Mouse (Mus musculus): ENCODE results near the gene Ttc6. TPM values are rescaled to one million over a fixed set of nuclear protein-coding genes. Genes with fewer than 3 reads are reported as not detected.

The Ttc6 gene
- polyA plus RNA-seq, 1 experiment from 2014 or later: 0.79 TPM

GRCm38 (mm10) chr12:57547890-57548289 lies 16.0 kb upstream of the Ttc6 start:
- Histone ChIP-seq H3K9ac (no peak overlapping the region), H3K4me1 (peaks cover 8% of the 10 kb centered on the region; the same call in 1 of the 2 replicates), H3K27me3 (peaks cover 90% of the 10 kb centered on the region), H3K4me3 (no peak overlapping the region), H3K9me3 (no peaks in the 10 kb centered on the region), H3K36me3 (no peaks in the 10 kb centered on the region), H3K4me2 (replicated peaks) (no peak overlapping the region), H3K27ac (no peak overlapping the region)
- ATAC-seq (ENCODE audit: insufficient number of reproducible peaks, insufficient read depth, low FRiP score, low TSS enrichment): no peak
- 4% methylated on average over 9 of the region's 9 CpGs for WGBS

- H3K27me3 ChIP-seq: peaks cover 90% of the 10 kb centered on the region
- under 1% methylated on average over 20 of the region's 20 CpGs for WGBS
- no peak for ATAC-seq (ENCODE audit: insufficient number of reproducible peaks, insufficient read depth, low FRiP score, low TSS enrichment)
- no peak overlapping the region for H3K27ac ChIP-seq
- H3K4me1 ChIP-seq: peaks cover 8% of the 10 kb centered on the region; the same call in 1 of the 2 replicates
- no peaks in the 10 kb centered on the region for H3K9me3 ChIP-seq
- H3K9ac ChIP-seq: no peak overlapping the region
- H3K36me3 ChIP-seq: no peaks in the 10 kb centered on the region
- H3K4me2 ChIP-seq (replicated peaks): no peak overlapping the region
- H3K4me3 ChIP-seq: no peak overlapping the region
These were observed 15.4 kb upstream of the Ttc6 start for GRCm38 (mm10) chr12:57548352-57548980.

GRCm38 (mm10) chr12:57548981-57549666 lies 14.8 kb upstream of the Ttc6 start:
- no peak overlapping the region for H3K4me2 ChIP-seq (replicated peaks)
- 2% methylated on average over 25 of the region's 25 CpGs for WGBS
- H3K4me3 ChIP-seq: no peak overlapping the region
- H3K36me3 ChIP-seq: no peaks in the 10 kb centered on the region
- no peak overlapping the region for H3K9ac ChIP-seq
- no peak for ATAC-seq (ENCODE audit: insufficient number of reproducible peaks, insufficient read depth, low FRiP score, low TSS enrichment)
- H3K9me3 ChIP-seq: no peaks in the 10 kb centered on the region
- H3K27me3 ChIP-seq: peaks cover 93% of the 10 kb centered on the region
- no peak overlapping the region for H3K27ac ChIP-seq
- peaks cover 8% of the 10 kb centered on the region; the same call in 1 of the 2 replicates for H3K4me1 ChIP-seq

GRCm38 (mm10) chr12:57549667-57550160 lies 14.2 kb upstream of the Ttc6 start:
- Histone ChIP-seq H3K4me1 (peaks cover 8% of the 10 kb centered on the region; the same call in 1 of the 2 replicates), H3K4me3 (no peak overlapping the region), H3K4me2 (replicated peaks) (no peak overlapping the region), H3K9ac (no peak overlapping the region), H3K9me3 (no peaks in the 10 kb centered on the region), H3K36me3 (no peaks in the 10 kb centered on the region), H3K27ac (no peak overlapping the region), H3K27me3 (peaks cover 98% of the 10 kb centered on the region)
- 2% methylated on average over 15 of the region's 15 CpGs for WGBS
- no peak for ATAC-seq (ENCODE audit: insufficient number of reproducible peaks, insufficient read depth, low FRiP score, low TSS enrichment)

- ATAC-seq (ENCODE audit: insufficient number of reproducible peaks, insufficient read depth, low FRiP score, low TSS enrichment): no peak
- H3K4me1 ChIP-seq: peaks cover 6% of the 10 kb centered on the region; the same call in 1 of the 2 replicates
- no peak overlapping the region for H3K9ac ChIP-seq
- peaks cover 99% of the 10 kb centered on the region for H3K27me3 ChIP-seq
- no peak overlapping the region for H3K27ac ChIP-seq
- H3K4me3 ChIP-seq: no peak overlapping the region
- no peak overlapping the region for H3K4me2 ChIP-seq (replicated peaks)
- no peaks in the 10 kb centered on the region for H3K36me3 ChIP-seq
- WGBS: under 1% methylated on average over 31 of the region's 31 CpGs
- H3K9me3 ChIP-seq: no peaks in the 10 kb centered on the region
These were observed 13.6 kb upstream of the Ttc6 start for GRCm38 (mm10) chr12:57550181-57550808.

GRCm38 (mm10) chr12:57550881-57551280 lies 13.0 kb upstream of the Ttc6 start:
- H3K9ac ChIP-seq: no peak overlapping the region
- 1% methylated on average over 8 of the region's 8 CpGs for WGBS
- 0 out of 2 replicates have a peak, but pooled peaks cover 2% of the 10 kb centered on the region for H3K4me1 ChIP-seq
- no peak overlapping the region for H3K27ac ChIP-seq
- H3K27me3 ChIP-seq: peaks cover 100% of the 10 kb centered on the region
- no peaks in the 10 kb centered on the region for H3K36me3 ChIP-seq
- no peak for ATAC-seq (ENCODE audit: insufficient number of reproducible peaks, insufficient read depth, low FRiP score, low TSS enrichment)
- H3K4me2 ChIP-seq (replicated peaks): no peak overlapping the region
- H3K9me3 ChIP-seq: no peaks in the 10 kb centered on the region
- no peak overlapping the region for H3K4me3 ChIP-seq

- H3K36me3 ChIP-seq: no peaks in the 10 kb centered on the region
- ATAC-seq (ENCODE audit: insufficient number of reproducible peaks, insufficient read depth, low FRiP score, low TSS enrichment): no peak
- 9% methylated on average over 3 of the region's 3 CpGs for WGBS
- no peak overlapping the region for H3K4me3 ChIP-seq
- H3K9me3 ChIP-seq: no peaks in the 10 kb centered on the region
- H3K4me2 ChIP-seq (replicated peaks): no peak overlapping the region
- H3K4me1 ChIP-seq: no peaks in the 10 kb centered on the region
- peaks cover 92% of the 10 kb centered on the region for H3K27me3 ChIP-seq
- H3K27ac ChIP-seq: no peak overlapping the region
- no peak overlapping the region for H3K9ac ChIP-seq
These were observed 11.6 kb upstream of the Ttc6 start for GRCm38 (mm10) chr12:57552286-57552685.

- H3K4me2 ChIP-seq (replicated peaks): no peak overlapping the region
- peaks cover 74% of the 10 kb centered on the region for H3K27me3 ChIP-seq
- no peaks in the 10 kb centered on the region for H3K4me1 ChIP-seq
- no peak overlapping the region for H3K4me3 ChIP-seq
- WGBS: 34% methylated on average over 3 of the region's 3 CpGs
- H3K9me3 ChIP-seq: no peaks in the 10 kb centered on the region
- H3K36me3 ChIP-seq: no peaks in the 10 kb centered on the region
- H3K27ac ChIP-seq: no peak overlapping the region
- ATAC-seq (ENCODE audit: insufficient number of reproducible peaks, insufficient read depth, low FRiP score, low TSS enrichment): no peak
- H3K9ac ChIP-seq: no peak overlapping the region
These were observed 9.8 kb upstream of the Ttc6 start for GRCm38 (mm10) chr12:57554091-57554490.

- Histone ChIP-seq H3K9ac (no peak overlapping the region), H3K27me3 (peaks cover 37% of the 10 kb centered on the region), H3K9me3 (no peaks in the 10 kb centered on the region), H3K4me1 (0 out of 2 replicates have a peak, but pooled peaks cover 3% of the 10 kb centered on the region), H3K4me2 (replicated peaks) (no peak overlapping the region), H3K36me3 (no peaks in the 10 kb centered on the region), H3K27ac (no peak overlapping the region), H3K4me3 (no peak overlapping the region)
- WGBS: 29% methylated on average over 9 of the region's 9 CpGs
- ATAC-seq (ENCODE audit: insufficient number of reproducible peaks, insufficient read depth, low FRiP score, low TSS enrichment): no peak
These were observed 7.9 kb downstream of the Ttc6 start for GRCm38 (mm10) chr12:57571773-57572172.

GRCm38 (mm10) chr12:57572415-57572814 lies 8.5 kb downstream of the Ttc6 start:
- Histone ChIP-seq H3K4me2 (replicated peaks) (no peak overlapping the region), H3K27ac (no peak overlapping the region), H3K27me3 (peaks cover 37% of the 10 kb centered on the region), H3K4me1 (0 out of 2 replicates have a peak, but pooled peaks cover 3% of the 10 kb centered on the region), H3K9ac (no peak overlapping the region), H3K9me3 (no peaks in the 10 kb centered on the region), H3K36me3 (no peaks in the 10 kb centered on the region), H3K4me3 (no peak overlapping the region)
- no peak for ATAC-seq (ENCODE audit: insufficient number of reproducible peaks, insufficient read depth, low FRiP score, low TSS enrichment)

- H3K4me2 ChIP-seq (replicated peaks): peak overlapping the region; percentile 83
- no peaks in the 10 kb centered on the region for H3K36me3 ChIP-seq
- no peaks in the 10 kb centered on the region for H3K9me3 ChIP-seq
- peak overlapping the region; percentile 50; the same call in 1 of the 2 replicates for H3K9ac ChIP-seq
- 0 out of 2 replicates have a peak, but pooled peaks cover 3% of the 10 kb centered on the region for H3K4me1 ChIP-seq
- no peak overlapping the region for H3K27ac ChIP-seq
- peaks cover 37% of the 10 kb centered on the region for H3K27me3 ChIP-seq
- WGBS: 1% methylated on average over 81 of the region's 81 CpGs
- peak; percentile 86 for ATAC-seq (ENCODE audit: insufficient number of reproducible peaks, insufficient read depth, low FRiP score, low TSS enrichment)
- peak overlapping the region; percentile 58 for H3K4me3 ChIP-seq
These were observed 12.2 kb downstream of the Ttc6 start for GRCm38 (mm10) chr12:57575931-57576628.

Data from embryonic facial prominence, embryonic 12.5 days (tissue).